Mouse (Mus musculus) intestine, postnatal 0 days (tissue): ENCODE measurements at regions not wholly inside any gene's neighbourhood (a gene's known extent, or its start where the extent isn't known, plus 50 kb on each side); places are given as distances from the start of the nearest gene placed in this dataset.

Source experiments
- ATAC-seq: fragments of 200-750 bp; cut with Nextera tagmentation; 2 replicates; pipeline ENCODE4 v1.8.0; 2017; ENCODE audit warnings: mild to moderate bottlenecking, moderate TSS enrichment, moderate library complexity
- H3K27ac ChIP-seq: fragments of 300-500 bp; sonication (generic); 2 replicates; pipeline ENCODE4 v1.5.1; 2014; ENCODE audit warnings: mild to moderate bottlenecking, low read depth, low read length, moderate library complexity
- H3K27me3 ChIP-seq: fragments of 300-500 bp; sonication (generic); replicated peaks from 2 replicates; pipeline ENCODE4 v1.6.1; 2014; ENCODE audit warnings: low read length, mixed read lengths; ENCODE audit not compliant: control insufficient read depth, insufficient read depth
- H3K36me3 ChIP-seq: fragments of 300-500 bp; sonication (generic); 2 replicates; pipeline ENCODE4 v1.6.1; 2014; ENCODE audit warnings: mild to moderate bottlenecking, moderate library complexity; ENCODE audit not compliant: control insufficient read depth, insufficient read depth
- H3K4me1 ChIP-seq: fragments of 300-500 bp; sonication (generic); replicated peaks from 2 replicates; pipeline ENCODE4 v1.6.1; 2014; ENCODE audit warnings: antibody characterized with exemption, low read length, mixed read lengths; ENCODE audit not compliant: control insufficient read depth, insufficient read depth
- H3K4me2 ChIP-seq: fragments of 300-500 bp; sonication (generic); replicated peaks from 2 replicates; pipeline ENCODE4 v1.6.1; 2014; ENCODE audit warnings: low read depth, mild to moderate bottlenecking, moderate library complexity
- H3K4me3 ChIP-seq: fragments of 300-500 bp; sonication (generic); 2 replicates; pipeline ENCODE4 v1.5.1; 2014; ENCODE audit warnings: low read depth, low read length
- H3K9ac ChIP-seq: fragments of 300-500 bp; sonication (generic); 2 replicates; pipeline ENCODE4 v1.6.1; 2014; ENCODE audit warnings: mild to moderate bottlenecking, low read depth, low read length
- H3K9me3 ChIP-seq: fragments of 300-500 bp; sonication (generic); 2 replicates; pipeline ENCODE4 v1.6.1; 2016; ENCODE audit warnings: mixed run types; ENCODE audit not compliant: control insufficient read depth
- CTCF ChIP-seq: sonication (generic); IDR thresholded peaks from 2 replicates; pipeline ENCODE4 v1.5.1; 2016; ENCODE audit warnings: low read depth, mild to moderate bottlenecking, control low read depth, antibody characterized with exemption, moderate library complexity
- WGBS: fragments of 180-500 bp; shearing (Covaris S2); extraction: QIAGEN DNeasy Blood & Tissue Kit; methylation state at CpG from one replicate; pipeline ENCODE4 v1.1.7; 2014; 5-methylcytosine and 5-hydroxymethylcytosine counted together

DNA sequence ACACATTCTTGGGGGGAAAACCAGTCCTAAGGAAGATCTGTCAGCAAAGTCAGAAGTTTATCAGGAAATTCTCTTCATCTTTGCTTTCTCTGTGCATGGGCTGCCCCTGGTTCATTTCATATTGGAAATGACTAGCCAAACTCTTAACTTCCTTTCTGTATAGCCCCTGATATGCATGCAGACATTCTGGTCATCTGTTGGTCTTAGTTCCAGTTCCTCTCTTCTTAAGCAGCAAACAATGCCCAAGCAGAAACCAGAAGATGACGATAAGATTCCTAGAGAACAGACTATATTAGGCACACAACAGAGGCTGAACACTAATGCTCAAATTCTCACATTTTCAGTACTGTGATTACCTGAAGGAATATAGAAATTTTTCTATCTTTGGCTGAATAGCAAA is 176.0 kb downstream of the Arl4a start:
- Histone ChIP-seq H3K9ac (no peak overlapping the region), H3K27me3 (no peaks in the 10 kb centered on the region), H3K4me1 (no peaks in the 10 kb centered on the region), H3K4me3 (no peak overlapping the region), H3K27ac (no peak overlapping the region), H3K4me2 (no peak overlapping the region), H3K36me3 (no peaks in the 10 kb centered on the region), H3K9me3 (no peaks in the 10 kb centered on the region)
- no peak for TF ChIP-seq CTCF
- 89% methylated on average over 1 of the region's 1 CpGs for WGBS
- ATAC-seq: no peak

DNA sequence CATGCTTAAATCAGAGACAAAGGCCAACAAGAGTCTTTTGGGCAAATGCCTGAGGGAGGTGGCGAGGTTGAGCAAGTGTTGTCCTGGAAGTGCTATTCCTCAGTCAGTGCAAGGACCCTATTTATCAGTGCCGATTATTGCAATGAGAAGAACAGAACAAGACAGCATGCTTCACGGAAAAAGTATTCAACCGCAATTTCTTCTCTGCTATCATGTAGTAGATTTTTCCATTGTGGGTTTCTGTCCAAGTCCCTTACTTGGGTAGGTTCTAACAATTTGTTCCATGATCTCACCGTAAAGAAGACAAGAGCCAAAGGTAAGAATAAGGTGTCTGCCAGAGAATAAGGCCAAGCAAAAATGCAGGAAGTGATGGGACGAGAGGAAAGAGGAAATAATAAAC is 186.2 kb downstream of the Arl4a start:
- no peak overlapping the region for H3K4me3 ChIP-seq
- no peak overlapping the region for H3K4me2 ChIP-seq
- no peaks in the 10 kb centered on the region for H3K27me3 ChIP-seq
- no peak overlapping the region for H3K27ac ChIP-seq
- no peaks in the 10 kb centered on the region for H3K4me1 ChIP-seq
- H3K36me3 ChIP-seq: no peaks in the 10 kb centered on the region
- no peak for ATAC-seq
- no peaks in the 10 kb centered on the region for H3K9me3 ChIP-seq
- WGBS: 84% methylated on average over 6 of the region's 6 CpGs
- no peak for TF ChIP-seq CTCF
- H3K9ac ChIP-seq: no peak overlapping the region

DNA sequence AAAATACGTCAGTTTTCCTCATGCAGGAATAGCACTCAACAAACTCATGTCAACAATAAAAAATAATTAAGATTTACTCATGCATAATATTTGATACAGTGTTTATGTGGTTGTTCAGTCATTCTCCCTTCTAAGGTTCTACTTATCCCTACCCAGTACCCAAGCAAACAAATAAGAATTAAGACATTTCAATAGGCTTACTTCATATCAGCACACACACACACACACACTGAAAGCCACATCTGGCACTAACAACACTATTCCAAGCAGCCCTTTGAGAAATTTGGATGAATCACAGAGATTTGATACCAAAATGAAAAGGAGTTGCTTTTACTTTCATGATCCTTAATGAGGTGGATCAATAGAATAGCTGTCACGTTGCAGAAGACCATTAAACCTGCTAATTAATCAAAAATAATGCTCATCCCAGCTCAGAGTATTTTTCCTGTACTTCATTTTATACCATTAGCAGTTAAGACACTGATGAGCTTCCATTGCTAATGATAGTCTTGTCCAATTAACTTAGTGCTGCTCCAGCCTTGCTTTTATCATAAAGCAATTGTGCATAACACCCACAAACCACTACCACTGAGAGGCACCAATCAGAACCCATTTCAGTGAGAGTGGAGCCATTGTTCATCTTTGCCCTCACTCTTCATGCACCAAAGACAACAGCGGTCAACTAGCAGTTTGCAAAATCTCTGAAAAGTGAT is 188.3 kb downstream of the Arl4a start:
- H3K4me1 ChIP-seq: no peaks in the 10 kb centered on the region
- no peaks in the 10 kb centered on the region for H3K36me3 ChIP-seq
- H3K27ac ChIP-seq: no peak overlapping the region
- no peak overlapping the region for H3K4me2 ChIP-seq
- H3K9me3 ChIP-seq: no peaks in the 10 kb centered on the region
- WGBS: 84% methylated on average over 3 of the region's 3 CpGs
- no peak for TF ChIP-seq CTCF
- H3K9ac ChIP-seq: no peak overlapping the region
- H3K27me3 ChIP-seq: no peaks in the 10 kb centered on the region
- no peak for ATAC-seq
- no peak overlapping the region for H3K4me3 ChIP-seq

DNA sequence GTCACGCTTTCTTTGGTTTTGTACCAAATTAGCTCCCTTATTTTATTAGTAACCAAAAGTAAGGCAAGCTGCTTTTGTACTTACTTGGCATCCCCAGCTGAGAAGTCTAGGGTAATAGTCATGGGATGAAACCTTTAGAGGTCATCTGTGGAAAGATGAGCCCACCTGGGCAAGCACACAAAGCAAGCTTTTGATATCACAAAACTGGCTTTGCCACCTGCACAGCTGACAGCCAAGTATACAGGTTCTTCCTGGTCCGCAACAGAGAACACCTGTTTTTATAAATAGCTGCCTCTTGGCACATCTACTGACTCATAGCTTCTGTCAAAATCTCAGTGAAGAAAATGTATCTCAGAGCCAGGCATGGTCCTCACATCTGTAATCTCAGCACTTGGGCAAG is 197.2 kb downstream of the Arl4a start:
- Histone ChIP-seq H3K4me3 (no peak overlapping the region), H3K27me3 (no peaks in the 10 kb centered on the region), H3K27ac (no peak overlapping the region), H3K36me3 (no peaks in the 10 kb centered on the region), H3K9me3 (no peaks in the 10 kb centered on the region), H3K4me1 (no peaks in the 10 kb centered on the region), H3K9ac (no peak overlapping the region), H3K4me2 (no peak overlapping the region)
- WGBS: 91% methylated on average over 2 of the region's 2 CpGs
- ATAC-seq: no peak
- TF ChIP-seq CTCF: no peak

DNA sequence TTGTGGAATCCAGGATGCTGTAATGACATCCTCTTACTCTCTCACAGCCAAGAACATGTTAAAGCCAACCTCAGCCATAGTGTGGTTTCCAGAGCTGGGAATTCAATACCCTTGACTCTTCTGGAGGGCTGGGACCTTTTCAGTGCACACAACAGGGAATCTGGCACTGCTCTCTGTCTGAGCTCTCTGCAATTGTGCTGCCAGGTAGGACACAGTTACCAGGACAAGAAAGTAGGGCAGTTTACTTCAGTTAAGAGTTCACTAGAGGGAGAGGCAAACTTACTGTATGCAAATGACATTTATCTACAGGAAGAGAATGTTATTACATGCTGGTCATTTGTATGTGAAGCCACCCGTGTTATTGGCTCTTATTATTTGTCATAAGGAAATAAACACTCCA is 197.6 kb downstream of the Arl4a start:
- H3K27me3 ChIP-seq: no peaks in the 10 kb centered on the region
- H3K9me3 ChIP-seq: no peaks in the 10 kb centered on the region
- no peak for ATAC-seq
- no peak overlapping the region for H3K4me3 ChIP-seq
- H3K4me2 ChIP-seq: no peak overlapping the region
- WGBS: 42% methylated on average over 1 of the region's 1 CpGs
- TF ChIP-seq CTCF: no peak
- no peak overlapping the region for H3K27ac ChIP-seq
- no peaks in the 10 kb centered on the region for H3K4me1 ChIP-seq
- H3K9ac ChIP-seq: no peak overlapping the region
- H3K36me3 ChIP-seq: no peaks in the 10 kb centered on the region

DNA sequence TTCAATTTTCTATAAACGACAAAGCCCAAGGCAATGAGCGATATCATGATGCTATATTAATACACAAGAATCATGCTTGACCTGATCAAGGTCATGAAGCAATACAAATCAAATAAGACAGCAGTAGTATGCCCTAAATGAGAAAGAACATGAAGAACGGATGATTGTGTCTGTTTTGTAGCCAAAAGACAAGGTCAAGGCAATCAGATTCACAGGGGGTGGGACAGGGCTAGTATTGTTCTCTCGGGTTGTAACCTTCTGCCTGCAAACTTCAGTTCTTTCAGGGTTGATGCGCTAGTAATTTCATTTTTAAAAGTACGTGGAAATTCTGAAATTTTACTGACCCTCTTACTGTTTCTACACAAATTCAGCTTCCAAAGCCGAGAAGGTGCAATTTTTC is 206.7 kb downstream of the Arl4a start:
- no peak overlapping the region for H3K4me2 ChIP-seq
- H3K9ac ChIP-seq: no peak overlapping the region
- H3K4me3 ChIP-seq: no peak overlapping the region
- ATAC-seq: no peak
- H3K4me1 ChIP-seq: no peaks in the 10 kb centered on the region
- no peaks in the 10 kb centered on the region for H3K27me3 ChIP-seq
- H3K9me3 ChIP-seq: no peaks in the 10 kb centered on the region
- no peaks in the 10 kb centered on the region for H3K36me3 ChIP-seq
- no peak for TF ChIP-seq CTCF
- WGBS: 76% methylated on average over 7 of the region's 7 CpGs
- H3K27ac ChIP-seq: no peak overlapping the region

DNA sequence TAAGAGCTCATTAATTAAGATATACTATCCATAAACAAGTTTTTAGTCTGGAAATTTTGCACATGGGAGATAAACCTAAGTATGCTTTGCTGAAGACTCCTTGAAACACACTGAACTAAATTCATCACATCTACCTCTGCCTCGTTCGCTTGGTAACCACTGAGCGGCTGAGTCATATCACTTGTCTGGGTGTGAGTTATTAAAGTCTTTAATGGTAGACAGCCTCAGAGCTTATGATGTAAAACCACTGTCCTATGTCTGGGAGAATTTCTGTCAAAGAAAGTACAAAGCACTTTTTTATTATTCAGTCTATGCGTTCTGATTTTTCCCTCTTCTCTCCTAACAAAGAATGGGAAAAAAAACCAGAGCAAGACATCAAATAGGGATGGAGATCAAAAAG is 207.3 kb downstream of the Arl4a start:
- no peak for TF ChIP-seq CTCF

More for the DNA sequence above, 207.3 kb downstream of the Arl4a start:
- Histone ChIP-seq H3K36me3 (no peaks in the 10 kb centered on the region), H3K9ac (no peak overlapping the region), H3K4me2 (no peak overlapping the region), H3K4me1 (no peaks in the 10 kb centered on the region), H3K9me3 (no peaks in the 10 kb centered on the region), H3K27me3 (no peaks in the 10 kb centered on the region), H3K27ac (no peak overlapping the region), H3K4me3 (no peak overlapping the region)
- ATAC-seq: no peak
- WGBS: 86% methylated on average over 4 of the region's 4 CpGs
